Mouse (Mus musculus) frontal cortex, postnatal 10 days (tissue): Measurements from ENCODE around the gene Ccdc57.

Source experiments
- DNase-seq, 2 experiments: peaks; one replicate each; pipeline ENCODE4 v3.0.0; 2022; ENCODE audit warnings: low spot score in 2 of 2, mixed read lengths in 1 of 2

Gene Ccdc57

DNA sequence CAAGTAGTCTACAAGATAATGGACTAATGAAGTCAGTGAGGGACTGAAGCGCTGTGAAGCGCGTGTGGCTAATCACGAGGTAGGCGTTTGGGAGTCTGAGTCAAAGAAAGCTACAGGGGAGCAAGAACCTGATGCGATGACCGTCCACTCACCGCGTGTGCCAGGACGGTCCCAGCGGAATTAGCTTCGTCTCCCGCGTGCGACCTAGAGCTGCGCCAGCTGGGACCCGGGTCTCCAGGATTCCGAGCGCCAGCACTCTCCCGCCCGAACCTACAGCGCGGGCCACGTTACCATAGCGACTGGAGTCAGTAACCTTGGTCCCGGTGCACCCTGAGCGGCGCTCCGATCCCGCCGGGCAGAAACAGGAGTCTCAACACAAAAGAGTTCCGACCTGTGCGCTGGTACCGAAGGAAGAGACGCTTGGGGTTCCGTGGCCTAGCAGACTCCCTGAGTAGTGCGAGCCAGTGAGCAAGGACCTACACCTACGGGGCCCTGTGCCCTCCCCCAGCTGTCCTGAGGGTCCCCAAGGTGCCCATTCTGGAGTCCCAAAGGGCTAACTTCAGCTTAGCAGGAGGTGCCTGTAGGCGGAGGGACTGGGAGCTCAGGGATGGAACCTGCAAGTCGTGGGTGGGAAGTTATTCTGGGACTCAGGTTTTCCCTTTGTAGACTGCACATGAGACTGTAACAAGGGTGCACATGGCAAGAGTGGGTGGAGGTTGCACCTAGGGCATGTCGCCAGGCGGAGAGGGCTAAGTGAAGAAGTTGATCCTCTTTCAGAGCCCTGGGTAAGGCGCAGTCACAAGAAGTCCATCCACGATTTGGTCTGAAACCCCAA lies at the start of gene Ccdc57:
Ccdc57 (minus strand) TSS at position 309 of the 835 bp plus-strand sequence.
- DNase-seq = peak; percentile 87 to 90

DNA sequence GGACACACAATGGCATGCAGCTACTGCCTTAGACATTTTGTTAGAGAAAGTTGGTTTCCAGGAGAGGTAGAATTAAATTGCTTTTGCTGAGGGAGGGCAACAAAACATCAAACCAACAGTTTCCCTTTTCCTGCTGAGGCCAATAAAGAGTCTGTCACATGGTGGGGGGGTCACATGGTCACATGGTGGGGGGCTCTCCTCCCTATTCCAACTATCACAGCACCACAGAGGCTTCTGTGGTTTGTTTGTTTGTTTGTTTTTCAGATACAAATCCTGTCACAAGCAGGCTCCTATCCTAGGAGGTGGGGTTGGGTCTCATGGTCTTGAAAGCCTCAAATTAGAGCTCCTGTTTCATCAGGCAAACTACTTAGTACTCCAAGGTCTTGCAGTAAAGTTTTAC lies 49.8 kb upstream of the Ccdc57 start:
- DNase-seq = no peak

DNA sequence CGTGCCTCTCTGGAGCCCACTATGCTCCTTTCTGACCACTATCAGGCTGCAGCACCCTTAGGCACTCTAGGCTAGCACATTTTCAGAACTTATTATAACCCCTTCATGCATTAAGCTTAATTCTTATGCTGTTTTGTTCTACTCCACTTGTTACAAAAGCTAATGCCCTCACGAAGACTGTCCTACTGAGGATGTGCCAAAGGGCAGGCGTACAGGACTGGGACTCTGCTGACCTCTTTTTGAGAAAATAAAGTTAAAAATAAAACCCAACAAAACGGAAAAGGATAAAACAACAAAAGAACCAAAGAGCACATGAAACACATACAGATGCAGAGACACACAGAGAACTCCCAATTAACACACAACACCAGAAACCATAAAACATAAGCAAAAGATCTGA lies 49.0 kb upstream of the Ccdc57 start:
- no peak for DNase-seq

DNA sequence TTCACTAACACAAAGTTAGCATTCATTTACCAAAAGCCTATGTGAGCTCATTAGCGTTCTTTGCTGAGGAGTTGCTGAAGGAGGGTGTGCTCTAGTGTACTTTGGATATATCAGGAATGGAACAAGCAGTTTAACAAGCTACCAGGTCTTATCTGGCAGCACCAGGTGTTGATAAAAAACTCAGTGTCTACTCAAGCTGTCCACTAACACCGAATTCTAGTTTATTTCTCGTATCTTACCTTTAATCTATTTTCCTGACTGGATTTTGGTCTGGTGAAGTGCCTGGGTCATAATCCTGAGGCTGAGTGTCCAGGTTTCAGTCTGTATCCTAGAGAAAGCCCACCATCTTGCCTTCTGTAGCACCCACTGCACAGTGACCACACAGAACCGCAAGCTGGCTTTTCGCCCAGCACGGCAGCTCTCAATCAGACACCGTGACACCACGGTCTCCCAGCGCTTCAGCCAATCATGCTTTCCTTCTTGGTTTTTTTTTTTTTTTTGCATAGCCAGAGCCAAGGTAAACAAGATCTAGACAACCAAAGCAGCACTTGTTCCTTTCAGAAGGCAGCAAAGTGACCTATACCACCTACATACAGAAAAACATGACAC lies 47.9 kb upstream of the Ccdc57 start:
- no peak for DNase-seq

DNA sequence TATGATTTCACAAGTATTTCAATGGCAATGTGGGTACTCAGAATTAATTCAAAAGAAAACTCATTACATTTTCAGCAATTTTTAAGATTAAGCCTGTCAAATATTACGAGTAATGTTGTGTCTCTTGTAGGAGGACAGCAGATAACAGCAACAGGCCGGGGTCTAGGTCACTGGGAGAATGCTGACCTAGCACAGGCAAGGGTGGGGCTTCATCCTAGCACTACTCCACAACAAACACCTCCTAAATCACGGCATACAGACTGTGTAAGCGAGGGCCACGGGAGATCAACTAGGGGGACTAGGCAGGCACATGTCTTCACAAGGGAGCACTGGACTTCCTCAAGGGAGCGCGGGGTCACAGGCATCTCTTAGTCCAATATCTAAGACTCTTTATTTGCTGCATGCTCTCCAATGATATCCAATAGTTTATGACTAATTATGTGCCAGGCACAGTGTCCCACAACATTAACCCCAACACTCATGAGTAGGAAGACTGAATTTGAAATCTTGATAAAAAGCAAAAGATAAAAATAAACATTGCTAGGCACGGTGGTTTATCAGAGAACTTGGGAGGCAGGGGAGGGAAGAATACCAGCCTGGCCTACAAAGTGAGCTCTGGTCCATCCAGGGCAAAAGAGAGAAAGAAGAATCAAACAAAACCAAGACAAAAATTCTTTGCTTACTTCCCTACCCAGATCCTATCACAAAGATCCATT lies 47.2 kb upstream of the Ccdc57 start:
- DNase-seq = no peak

DNA sequence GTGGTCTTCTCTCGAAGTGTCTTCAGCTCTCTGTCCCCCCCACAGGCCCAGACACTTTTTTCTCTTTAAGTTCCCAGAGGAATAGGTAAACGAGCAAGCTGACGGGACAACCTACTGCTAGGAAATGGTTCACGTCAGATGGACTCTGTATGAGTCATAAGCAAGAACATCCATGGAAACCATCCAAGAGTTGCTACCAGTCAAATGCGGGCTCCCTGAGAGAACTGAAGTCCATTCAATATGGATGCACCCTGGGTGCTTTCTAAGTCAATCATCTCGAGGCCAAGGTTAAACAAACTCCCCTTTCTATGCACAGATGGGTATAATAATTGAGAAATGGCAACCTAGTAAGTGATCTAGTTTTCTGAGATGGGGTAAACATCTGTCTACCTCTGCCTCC lies 40.6 kb upstream of the Ccdc57 start:
- DNase-seq = no peak

DNA sequence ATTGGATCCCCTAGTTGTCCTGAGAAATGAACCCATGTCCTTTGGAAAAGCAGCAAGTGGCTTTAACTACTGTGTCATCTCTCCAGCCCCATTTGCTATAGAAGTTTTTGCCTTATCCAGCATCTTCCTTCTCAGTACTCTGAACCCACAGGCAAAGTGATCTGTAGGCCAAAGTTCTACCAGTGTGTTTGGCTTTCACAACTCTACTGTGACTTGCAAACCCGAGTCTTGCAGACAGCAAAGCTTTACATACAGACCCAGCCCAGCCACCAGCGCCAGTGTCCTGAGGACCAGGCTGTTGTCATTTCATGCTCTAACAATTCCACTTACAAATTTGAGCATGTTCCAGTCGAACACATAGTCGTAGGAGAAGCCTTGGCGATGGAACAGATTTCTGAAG lies 38.6 kb upstream of the Ccdc57 start:
- no peak for DNase-seq

DNA sequence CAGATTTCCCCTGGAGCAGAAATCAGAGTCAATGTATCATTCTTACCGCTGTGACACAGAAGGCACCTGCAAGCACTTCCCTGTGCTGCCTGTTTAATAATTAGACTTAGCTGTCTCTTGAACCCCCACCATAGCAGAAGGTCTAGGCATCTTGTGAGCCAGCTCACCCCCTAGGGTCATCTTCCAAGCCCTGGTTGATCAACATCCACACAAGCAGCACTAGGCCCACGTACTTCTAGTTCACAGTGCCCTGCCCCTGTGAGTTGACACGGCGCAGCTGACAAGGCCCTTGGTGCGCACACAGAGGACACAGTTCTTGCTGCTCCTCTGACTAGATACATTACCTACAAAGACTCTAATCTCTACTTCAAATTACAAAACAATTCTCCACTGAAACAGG lies 37.1 kb upstream of the Ccdc57 start:
- no peak for DNase-seq

DNA sequence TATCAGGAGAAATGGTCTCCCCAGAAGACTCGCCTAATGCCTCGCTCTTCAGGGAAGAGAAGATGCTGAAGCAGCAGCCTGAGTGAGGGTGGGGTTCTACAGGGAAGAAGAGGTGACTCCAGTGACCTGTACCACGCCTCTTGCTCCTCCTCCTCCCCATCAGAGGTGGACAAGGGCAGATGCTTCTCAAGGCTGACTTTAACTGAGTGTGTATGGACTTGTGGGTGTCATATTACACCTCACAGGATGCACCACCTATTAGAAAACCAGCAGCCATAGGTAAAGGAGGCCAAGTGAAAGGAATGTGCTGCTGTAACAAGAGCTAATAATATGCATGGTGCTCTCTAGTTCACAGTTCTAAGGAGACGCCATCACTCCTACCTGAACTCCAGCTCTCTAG lies 32.9 kb upstream of the Ccdc57 start:
- DNase-seq = no peak

DNA sequence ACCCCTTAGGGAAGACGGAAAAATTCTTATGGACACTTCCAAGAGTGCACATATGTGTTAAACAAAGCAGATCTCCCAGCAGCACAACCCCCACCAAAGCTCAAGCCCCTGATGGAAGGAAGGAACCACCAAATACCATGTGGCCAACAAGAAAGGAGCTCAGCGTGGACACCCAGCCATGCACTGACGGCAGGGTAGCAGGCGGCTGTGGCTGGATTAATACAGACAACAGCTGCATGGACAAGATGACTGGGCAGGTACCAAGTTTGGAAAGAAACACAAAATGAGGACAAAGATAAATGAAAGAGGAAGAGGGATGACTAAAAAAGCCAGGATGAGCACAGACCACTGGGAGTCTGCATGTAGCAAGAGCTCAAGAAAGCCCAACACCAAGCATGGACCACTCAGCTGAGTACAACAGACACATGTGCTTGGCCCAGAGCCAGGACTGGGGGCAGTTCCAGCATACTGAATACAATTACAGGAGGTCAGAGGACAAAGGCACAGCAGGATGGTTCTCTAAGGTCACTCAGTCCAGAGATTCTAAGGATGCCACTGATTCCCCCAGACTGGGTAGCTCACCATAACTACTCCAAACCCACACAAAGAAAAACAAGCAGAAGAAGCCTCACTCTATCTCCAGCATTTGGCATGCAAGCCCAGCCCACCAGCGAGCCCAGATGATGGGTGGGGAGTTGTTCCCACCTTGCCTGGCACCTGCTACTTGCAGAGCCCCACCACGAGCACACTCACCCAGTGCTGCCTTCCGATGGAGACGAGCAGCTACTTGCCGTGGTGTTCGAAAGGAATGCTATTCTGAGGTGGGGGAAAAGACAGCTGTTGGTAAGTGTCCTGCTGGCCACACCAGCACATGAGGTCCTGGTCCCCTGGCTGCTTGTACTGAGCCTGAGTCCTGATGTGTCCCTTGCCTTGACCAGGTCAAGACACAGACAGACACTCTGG lies 31.8 kb upstream of the Ccdc57 start:
- no peak for DNase-seq

DNA sequence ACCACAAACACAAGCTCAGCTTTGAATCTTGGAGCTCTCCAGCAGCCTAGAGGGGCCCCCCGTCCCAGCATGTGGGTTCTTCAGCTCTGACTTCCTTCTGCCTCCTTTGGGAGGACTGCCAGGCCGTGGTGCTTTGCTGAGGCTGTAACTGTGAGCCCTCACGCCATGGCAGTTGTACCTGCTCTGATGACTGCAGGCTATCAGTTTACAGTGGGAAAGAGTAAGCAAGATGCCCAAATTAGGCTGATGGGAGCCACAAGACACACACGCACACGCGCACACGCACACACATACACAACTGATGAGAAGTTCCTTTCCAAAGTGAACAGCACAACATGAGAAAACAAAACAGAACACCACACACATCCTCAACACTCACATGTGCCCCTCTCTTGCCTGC lies 30.2 kb upstream of the Ccdc57 start:
- DNase-seq = no peak

DNA sequence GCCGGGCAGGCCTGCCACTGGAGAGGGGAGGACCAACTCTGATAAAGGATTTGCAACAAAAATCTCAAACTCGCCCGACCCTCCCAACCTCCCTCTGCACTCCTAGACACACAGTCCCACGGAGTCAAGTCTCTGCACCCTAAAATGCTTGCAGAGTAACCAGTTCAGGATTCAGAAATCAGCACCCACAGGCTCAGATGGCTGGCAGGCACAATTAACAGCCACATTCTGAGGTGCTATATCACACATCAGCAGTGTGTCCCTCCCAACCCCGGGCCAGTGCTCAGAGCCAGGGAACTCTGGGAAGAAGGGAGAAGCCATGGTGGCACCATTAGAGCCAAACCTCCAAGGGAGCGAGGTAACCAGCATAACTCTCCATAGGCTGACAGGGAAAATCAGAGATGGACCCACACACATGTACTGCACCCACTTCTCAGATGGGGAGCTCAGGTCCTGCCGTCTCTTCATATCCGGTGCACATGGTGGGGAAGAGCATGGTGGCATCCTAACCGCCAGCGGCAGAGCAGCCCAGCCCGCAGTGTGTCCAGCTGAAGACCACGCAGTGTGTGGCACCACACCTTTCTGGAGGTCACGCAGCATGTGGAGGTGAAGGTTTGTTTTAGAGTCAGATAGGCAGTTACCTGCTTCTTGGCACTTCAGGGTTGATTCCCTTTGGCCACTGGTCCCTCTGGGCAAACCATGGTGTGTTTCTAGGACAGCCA lies 29.5 kb upstream of the Ccdc57 start:
- no peak for DNase-seq

DNA sequence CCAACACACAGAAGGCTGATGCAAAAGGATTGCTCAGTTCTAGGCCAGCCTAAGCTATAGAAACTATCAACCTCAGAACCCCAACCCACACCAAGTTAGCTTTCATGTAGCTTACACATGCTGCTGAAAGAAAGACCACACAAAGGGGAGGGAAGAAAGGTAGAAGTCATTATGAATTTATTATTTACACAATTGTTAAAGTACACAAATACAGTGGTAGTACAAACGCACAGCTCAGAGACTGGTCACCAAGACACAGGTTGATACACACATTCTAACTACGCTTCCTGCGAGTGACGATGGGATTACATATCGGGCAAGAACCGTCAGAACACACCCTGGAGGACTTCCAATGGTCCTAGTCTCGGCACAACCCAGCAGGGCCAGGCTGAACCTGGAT lies 28.9 kb upstream of the Ccdc57 start:
- no peak for DNase-seq

DNA sequence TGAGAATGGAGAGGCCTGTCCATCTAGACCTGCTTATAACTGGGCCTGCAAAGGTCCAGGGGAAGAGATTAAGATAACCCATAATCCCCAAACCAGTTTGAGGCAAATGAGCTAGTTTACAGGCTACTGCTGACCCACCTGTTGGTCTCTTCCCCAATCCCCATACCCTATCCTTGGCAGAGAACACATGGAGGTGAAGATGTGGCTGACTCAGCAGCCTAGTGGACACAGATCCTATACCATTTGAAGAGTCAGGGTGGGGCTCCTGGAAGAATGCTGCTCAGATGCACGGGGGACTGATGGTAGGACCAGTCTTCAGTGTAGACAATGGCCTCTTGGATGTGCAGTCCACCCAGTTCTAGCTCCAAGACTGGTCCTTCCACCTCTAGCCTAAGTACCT lies 27.6 kb upstream of the Ccdc57 start:
- DNase-seq = no peak

DNA sequence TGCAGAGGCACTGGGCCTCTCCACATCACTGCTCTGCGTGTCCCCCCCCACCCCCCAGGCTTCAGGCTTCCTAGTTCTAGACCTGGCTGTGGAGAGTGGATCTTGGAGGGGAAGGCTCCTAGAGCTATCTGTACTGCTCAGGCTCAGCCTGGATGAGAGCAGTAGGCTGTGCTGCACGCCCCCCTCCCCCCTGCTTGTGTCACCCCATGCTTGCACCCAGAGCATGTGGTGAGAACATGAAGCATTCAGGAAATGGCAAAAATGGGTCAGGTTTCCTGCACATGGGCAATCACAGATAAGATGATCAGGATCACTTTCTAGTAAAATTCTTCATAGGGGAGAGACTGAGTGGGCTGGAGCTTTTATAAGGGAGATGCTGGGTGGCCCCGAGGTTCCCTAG lies 26.9 kb upstream of the Ccdc57 start:
- DNase-seq = no peak

DNA sequence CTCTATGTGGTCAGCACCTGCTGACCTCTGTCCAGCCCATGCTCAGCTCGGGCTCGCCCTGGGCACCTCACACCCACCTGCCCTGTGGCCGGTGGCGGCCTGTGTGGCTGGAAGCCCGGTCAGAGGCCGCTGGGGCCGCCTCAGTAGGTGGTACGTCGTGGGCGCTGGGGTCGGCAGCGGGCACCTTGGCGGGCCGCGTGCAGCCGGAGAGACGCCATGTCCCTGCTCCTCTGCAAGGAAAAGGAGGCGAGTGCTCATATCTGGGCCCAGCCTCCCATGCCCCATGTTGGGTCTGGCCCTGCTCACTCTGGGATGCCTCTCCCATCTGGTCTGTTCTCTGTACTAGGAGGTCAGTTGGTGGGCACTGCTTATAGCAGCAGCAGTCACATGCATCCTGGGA lies 26.4 kb upstream of the Ccdc57 start:
- DNase-seq = no peak

DNA sequence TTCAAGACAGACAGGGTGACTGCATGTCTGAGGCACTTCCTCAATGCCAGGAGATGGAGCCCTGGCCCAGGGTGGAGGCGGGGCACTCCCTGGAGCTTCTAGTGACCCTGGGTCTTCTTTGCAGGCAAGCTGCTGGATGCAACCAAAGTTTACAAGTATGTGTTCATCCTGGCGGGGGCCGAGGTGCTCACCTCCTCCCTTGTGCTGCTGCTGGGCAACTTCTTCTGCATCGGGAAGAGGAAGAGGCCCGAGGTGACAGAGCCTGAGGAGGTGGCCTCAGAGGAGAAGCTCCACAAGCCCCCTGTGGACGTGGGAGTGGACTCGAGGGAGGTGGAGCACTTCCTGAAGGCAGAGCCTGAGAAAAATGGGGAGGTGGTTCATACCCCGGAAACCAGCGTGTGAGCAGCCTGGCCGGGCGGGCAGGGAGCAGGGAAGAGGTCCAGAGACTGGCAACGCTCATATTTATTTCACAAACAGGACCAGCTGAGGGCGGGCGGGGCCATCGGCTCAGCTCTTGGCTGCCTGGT lies 25.1 kb upstream of the Ccdc57 start:
- peak in 1 of 2 experiments; percentile 63 for DNase-seq

DNA sequence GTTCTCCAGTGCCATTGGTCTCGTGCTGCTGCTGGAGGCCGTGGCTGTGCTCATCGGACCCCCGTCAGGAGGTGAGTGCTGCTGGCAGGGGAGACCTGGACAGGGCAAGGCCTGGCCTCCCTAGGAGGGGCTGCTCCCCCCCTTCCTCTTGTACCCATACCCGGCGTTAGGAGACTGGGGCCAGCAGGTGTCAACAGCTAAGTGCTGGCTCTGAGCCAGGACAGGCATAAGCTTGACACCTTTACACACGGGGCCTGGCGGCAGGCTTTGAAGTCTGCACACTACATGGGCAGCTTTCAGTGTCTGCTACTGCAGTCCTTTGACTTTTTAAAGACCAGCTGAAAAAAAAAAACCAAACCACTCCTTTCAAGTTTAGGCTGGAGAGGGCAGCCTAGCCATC lies 24.4 kb upstream of the Ccdc57 start:
- no peak for DNase-seq

DNA sequence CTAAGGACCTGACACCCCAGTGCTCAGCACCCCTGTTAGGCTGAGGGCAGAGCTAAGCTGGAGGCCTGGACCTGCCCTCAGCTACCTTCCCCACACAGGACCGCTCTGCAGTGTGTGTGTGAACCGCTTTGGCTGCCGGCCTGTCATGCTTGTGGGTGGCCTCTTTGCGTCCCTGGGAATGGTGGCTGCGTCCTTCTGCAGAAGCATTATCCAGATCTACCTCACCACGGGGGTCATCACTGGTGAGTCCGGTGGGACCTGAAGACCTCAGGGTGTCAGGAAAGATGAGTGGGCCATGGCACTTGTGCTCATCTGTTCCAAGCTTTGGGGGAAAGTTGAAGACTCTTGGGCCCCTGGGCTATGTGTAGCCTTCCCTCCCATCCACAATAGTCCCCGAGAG lies 23.0 kb upstream of the Ccdc57 start:
- no peak for DNase-seq

DNA sequence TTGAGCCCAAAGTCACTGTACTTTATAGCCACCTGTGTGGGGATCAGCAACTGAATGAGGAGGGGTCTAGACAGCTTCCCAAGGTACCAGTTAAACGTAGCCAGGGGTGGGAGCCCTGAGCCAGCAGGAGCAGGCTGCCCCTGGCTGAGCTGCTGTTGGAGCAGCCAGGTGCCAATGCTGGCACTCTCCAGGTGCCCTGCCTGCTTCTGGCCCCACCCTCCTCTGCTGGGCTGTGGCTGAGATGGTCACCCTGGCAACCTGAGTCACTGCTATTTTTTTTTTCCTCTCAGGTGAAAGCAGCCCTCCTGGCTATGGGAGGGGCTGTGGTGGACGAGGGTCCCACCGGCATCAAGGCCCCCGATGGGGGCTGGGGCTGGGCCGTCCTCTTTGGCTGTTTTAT lies 22.3 kb upstream of the Ccdc57 start:
- DNase-seq = no peak
